Mouse (Mus musculus): ENCODE measurements at regions not wholly inside any gene's neighbourhood (a gene's known extent, or its start where the extent isn't known, plus 50 kb on each side); places are given as distances from the start of the nearest gene placed in this dataset.
"Not testable (repeated sequence)": the region's sequence is repeated elsewhere in the genome, so short reads cannot be mapped to it uniquely, and the experiment has no call there.

- not testable (repeated sequence) for TF ChIP-seq CEBPB (IDR thresholded peaks at IDR 0.05; ENCODE audit: insufficient read depth, poor library complexity, severe bottlenecking); POLR2A (IDR thresholded peaks at IDR 0.05; ENCODE audit: insufficient read length, low read depth); TCF12 (IDR thresholded peaks at IDR 0.05; ENCODE audit: insufficient read depth, poor library complexity, severe bottlenecking); E2F4 (IDR thresholded peaks at IDR 0.05; ENCODE audit: insufficient read depth); USF1 (IDR thresholded peaks at IDR 0.05; ENCODE audit: low read depth); MYOG (IDR thresholded peaks at IDR 0.05; ENCODE audit: control insufficient read depth in 1 of 3, insufficient read depth in 1 of 3, insufficient read length in 2 of 3, low read depth in 2 of 3); MYOD1 (IDR thresholded peaks at IDR 0.05; ENCODE audit: control insufficient read depth in 1 of 3, insufficient read length in 2 of 3, low read depth in 2 of 3); POLR2AphosphoS2 (IDR thresholded peaks at IDR 0.05; ENCODE audit: insufficient read length, low read depth); REST (IDR thresholded peaks at IDR 0.05; ENCODE audit: insufficient read depth, insufficient read length); SRF (IDR thresholded peaks at IDR 0.05; ENCODE audit: control insufficient read depth, insufficient read length, low read depth); TCF3 (IDR thresholded peaks at IDR 0.05; ENCODE audit: insufficient read length, low read depth); MAX (IDR thresholded peaks at IDR 0.05; ENCODE audit: low read depth)
Measured at GRCm38 (mm10) chr9:82350784-82351183, 478.6 kb upstream of the Irak1bp1 start.

Data from myocyte (in vitro differentiated cells).